Mouse (Mus musculus): ENCODE measurements around the gene Fdps. TPM values are rescaled to one million over a fixed set of nuclear protein-coding genes. Genes with fewer than 3 reads are reported as not detected.
"Not testable (repeated sequence)": the region's sequence is repeated elsewhere in the genome, so short reads cannot be mapped to it uniquely, and the experiment has no call there.

Fdps gene
- polyA plus RNA-seq, 1 experiment = 81.3 TPM

- WGBS = 68% methylated on average over 2 of the region's 2 CpGs
- Histone ChIP-seq H3K4me1 (ENCODE audit: control insufficient read depth, insufficient read depth, insufficient read length, low read length) (peaks cover 17% of the 10 kb centered on the region), H3K4me3 (ENCODE audit: low read depth, low read length) (no peak overlapping the region), H3K27me3 (ENCODE audit: control insufficient read depth, insufficient read depth, low read length) (no peaks in the 10 kb centered on the region), H3K27ac (ENCODE audit: insufficient read depth, low read depth, low read length) (no peak overlapping the region), H3K36me3 (ENCODE audit: control insufficient read depth, insufficient read depth, low read length) (peaks cover 26% of the 10 kb centered on the region)
- TF ChIP-seq CTCF (IDR thresholded peaks at IDR 0.05; ENCODE audit: extremely low read depth, insufficient read length, insufficient replicate concordance, low read depth, low read length) (no peak), POLR2A (IDR thresholded peaks at IDR 0.05; ENCODE audit: low read depth, low read length) (no peak)
Measured at GRCm38 (mm10) chr3:89084133-89084532, 17.6 kb downstream of the Fdps start.

GRCm38 (mm10) chr3:89082287-89082686, 19.5 kb downstream of the Fdps start:
- H3K4me3 ChIP-seq (ENCODE audit: low read depth, low read length); H3K27me3 ChIP-seq (ENCODE audit: control insufficient read depth, insufficient read depth, low read length); H3K4me1 ChIP-seq (ENCODE audit: control insufficient read depth, insufficient read depth, insufficient read length, low read length); H3K27ac ChIP-seq (ENCODE audit: insufficient read depth, low read depth, low read length): not testable (repeated sequence)
- H3K36me3 ChIP-seq (ENCODE audit: control insufficient read depth, insufficient read depth, low read length) = peaks cover 38% of the 10 kb centered on the region

GRCm38 (mm10) chr3:89077383-89077782, 24.4 kb downstream of the Fdps start:
- Histone ChIP-seq H3K27me3 (ENCODE audit: control insufficient read depth, insufficient read depth, low read length) (no peaks in the 10 kb centered on the region), H3K27ac (ENCODE audit: insufficient read depth, low read depth, low read length) (no peak overlapping the region), H3K4me3 (ENCODE audit: low read depth, low read length) (no peak overlapping the region), H3K36me3 (ENCODE audit: control insufficient read depth, insufficient read depth, low read length) (peaks cover 64% of the 10 kb centered on the region), H3K4me1 (ENCODE audit: control insufficient read depth, insufficient read depth, insufficient read length, low read length) (no peaks in the 10 kb centered on the region)
- TF ChIP-seq POLR2A (IDR thresholded peaks at IDR 0.05; ENCODE audit: low read depth, low read length) = no peak
- no peak for TF ChIP-seq CTCF (IDR thresholded peaks at IDR 0.05; ENCODE audit: extremely low read depth, insufficient read length, insufficient replicate concordance, low read depth, low read length)
- WGBS = 68% methylated on average over 9 of the region's 9 CpGs

GRCm38 (mm10) chr3:89067265-89067664, 34.5 kb downstream of the Fdps start:
- Histone ChIP-seq H3K27ac (ENCODE audit: insufficient read depth, low read depth, low read length) (no peak overlapping the region), H3K4me3 (ENCODE audit: low read depth, low read length) (no peak overlapping the region), H3K27me3 (ENCODE audit: control insufficient read depth, insufficient read depth, low read length) (no peaks in the 10 kb centered on the region), H3K4me1 (ENCODE audit: control insufficient read depth, insufficient read depth, insufficient read length, low read length) (no peaks in the 10 kb centered on the region), H3K36me3 (ENCODE audit: control insufficient read depth, insufficient read depth, low read length) (peaks cover 69% of the 10 kb centered on the region)
- TF ChIP-seq CTCF (IDR thresholded peaks at IDR 0.05; ENCODE audit: extremely low read depth, insufficient read length, insufficient replicate concordance, low read depth, low read length) (no peak), POLR2A (IDR thresholded peaks at IDR 0.05; ENCODE audit: low read depth, low read length) (no peak)

GRCm38 (mm10) chr3:89061696-89062095, 40.1 kb downstream of the Fdps start:
- Histone ChIP-seq H3K4me1 (ENCODE audit: control insufficient read depth, insufficient read depth, insufficient read length, low read length) (no peaks in the 10 kb centered on the region), H3K27me3 (ENCODE audit: control insufficient read depth, insufficient read depth, low read length) (no peaks in the 10 kb centered on the region), H3K27ac (ENCODE audit: insufficient read depth, low read depth, low read length) (no peak overlapping the region), H3K36me3 (ENCODE audit: control insufficient read depth, insufficient read depth, low read length) (peaks cover 54% of the 10 kb centered on the region), H3K4me3 (ENCODE audit: low read depth, low read length) (no peak overlapping the region)
- 89% methylated on average over 3 of the region's 3 CpGs for WGBS
- no peak for TF ChIP-seq POLR2A (IDR thresholded peaks at IDR 0.05; ENCODE audit: low read depth, low read length)
- no peak for TF ChIP-seq CTCF (IDR thresholded peaks at IDR 0.05; ENCODE audit: extremely low read depth, insufficient read length, insufficient replicate concordance, low read depth, low read length)

- WGBS = 81% methylated on average over 3 of the region's 3 CpGs
- H3K27me3 ChIP-seq (ENCODE audit: control insufficient read depth, insufficient read depth, low read length) = no peaks in the 10 kb centered on the region
- no peaks in the 10 kb centered on the region for H3K4me1 ChIP-seq (ENCODE audit: control insufficient read depth, insufficient read depth, insufficient read length, low read length)
- peaks cover 60% of the 10 kb centered on the region for H3K36me3 ChIP-seq (ENCODE audit: control insufficient read depth, insufficient read depth, low read length)
- TF ChIP-seq POLR2A (IDR thresholded peaks at IDR 0.05; ENCODE audit: low read depth, low read length) (no peak), CTCF (IDR thresholded peaks at IDR 0.05; ENCODE audit: extremely low read depth, insufficient read length, insufficient replicate concordance, low read depth, low read length) (peak; percentile 37; the same call in 1 of the 2 replicates)
- no peak overlapping the region for H3K27ac ChIP-seq (ENCODE audit: insufficient read depth, low read depth, low read length)
- H3K4me3 ChIP-seq (ENCODE audit: low read depth, low read length) = no peak overlapping the region
Measured at GRCm38 (mm10) chr3:89058783-89059182, 43.0 kb downstream of the Fdps start.

- Histone ChIP-seq H3K4me1 (ENCODE audit: control insufficient read depth, insufficient read depth, insufficient read length, low read length) (no peaks in the 10 kb centered on the region), H3K27ac (ENCODE audit: insufficient read depth, low read depth, low read length) (no peak overlapping the region), H3K27me3 (ENCODE audit: control insufficient read depth, insufficient read depth, low read length) (no peaks in the 10 kb centered on the region), H3K36me3 (ENCODE audit: control insufficient read depth, insufficient read depth, low read length) (peaks cover 58% of the 10 kb centered on the region), H3K4me3 (ENCODE audit: low read depth, low read length) (no peak overlapping the region)
- TF ChIP-seq CTCF (IDR thresholded peaks at IDR 0.05; ENCODE audit: extremely low read depth, insufficient read length, insufficient replicate concordance, low read depth, low read length) (no peak), POLR2A (IDR thresholded peaks at IDR 0.05; ENCODE audit: low read depth, low read length) (no peak)
- 95% methylated on average over 9 of the region's 9 CpGs for WGBS
Measured at GRCm38 (mm10) chr3:89058361-89058760, 43.4 kb downstream of the Fdps start.

Other genes with a start within 250 kb of the Fdps start
- gene Msto1, start 188.0 kb downstream of the Fdps start, polyA plus RNA-seq (2012; rRNA removed) = 7.6 and 12.4 TPM in 2 replicates
- 1.7 and 3.9 TPM in 2 replicates for gene Ash1l, start 151.3 kb downstream of the Fdps start, polyA plus RNA-seq (2012; rRNA removed)
- 12.9 and 26.8 TPM in 2 replicates for gene Dap3, start 150.8 kb downstream of the Fdps start, polyA plus RNA-seq (2012; rRNA removed)
- 26.9 and 45.2 TPM in 2 replicates for gene Rusc1, start 8.6 kb downstream of the Fdps start, polyA plus RNA-seq (2012; rRNA removed)
- not detected in 2 replicates for gene Gm43738, start 860 bp downstream of the Fdps start, polyA plus RNA-seq (2012; rRNA removed)
- 264 and 580 TPM in 2 replicates for gene Pklr, start 34.2 kb upstream of the Fdps start, polyA plus RNA-seq (2012; rRNA removed)
- 0.30 and 1.3 TPM in 2 replicates for gene Hcn3, start 58.2 kb upstream of the Fdps start, polyA plus RNA-seq (2012; rRNA removed)
- gene Clk2, start 62.8 kb upstream of the Fdps start, polyA plus RNA-seq (2012; rRNA removed) = 20.6 and 27.7 TPM in 2 replicates
- gene Scamp3, start 75.5 kb upstream of the Fdps start, polyA plus RNA-seq (2012; rRNA removed) = 57.0 and 96.1 TPM in 2 replicates
- 14.0 and 19.4 TPM in 2 replicates for gene Fam189b, start 81.2 kb upstream of the Fdps start, polyA plus RNA-seq (2012; rRNA removed)
- gene Gba, start 101.0 kb upstream of the Fdps start, polyA plus RNA-seq (2012; rRNA removed) = 37.1 and 70.6 TPM in 2 replicates
- 10.5 and 16.0 TPM in 2 replicates for gene Thbs3, start 113.2 kb upstream of the Fdps start, polyA plus RNA-seq (2012; rRNA removed)
- gene Mtx1, start 125.1 kb upstream of the Fdps start, polyA plus RNA-seq (2012; rRNA removed) = 92.5 and 181 TPM in 2 replicates
- gene Muc1, start 127.1 kb upstream of the Fdps start, polyA plus RNA-seq (2012; rRNA removed) = 0.76 and 139 TPM in 2 replicates
- 120 and 182 TPM in 2 replicates for gene Krtcap2, start 144.0 kb upstream of the Fdps start, polyA plus RNA-seq (2012; rRNA removed)
- 4.3 and 8.7 TPM in 2 replicates for gene Trim46, start 144.3 kb upstream of the Fdps start, polyA plus RNA-seq (2012; rRNA removed)
- 357 and 440 TPM in 2 replicates for gene Dpm3, start 157.4 kb upstream of the Fdps start, polyA plus RNA-seq (2012; rRNA removed)
- gene Slc50a1, start 168.6 kb upstream of the Fdps start, polyA plus RNA-seq (2012; rRNA removed) = 81.6 and 97.3 TPM in 2 replicates
- gene Efna1, start 179.2 kb upstream of the Fdps start, polyA plus RNA-seq (2012; rRNA removed) = 46.1 and 122 TPM in 2 replicates
- gene Efna3, start 221.0 kb upstream of the Fdps start, polyA plus RNA-seq (2012; rRNA removed) = 3.9 and 7.0 TPM in 2 replicates
- gene Efna4, start 236.1 kb upstream of the Fdps start, polyA plus RNA-seq (2012; rRNA removed) = 11.6 and 20.0 TPM in 2 replicates
- gene Adam15, start 248.0 kb upstream of the Fdps start, polyA plus RNA-seq (2012; rRNA removed) = 48.9 and 70.7 TPM in 2 replicates

Measured in small intestine, adult 2 months (tissue).